Mouse (Mus musculus) neural tube, embryonic 15.5 days (tissue): ENCODE results near the gene Pdzrn4. TPM values are rescaled to one million over a fixed set of nuclear protein-coding genes. Genes with fewer than 3 reads are reported as not detected.

Experiments used
- ATAC-seq: fragments of 200-750 bp; cut with Nextera tagmentation; 2 replicates; pipeline ENCODE4 v1.8.0; 2017; ENCODE audit warnings: mild to moderate bottlenecking, moderate TSS enrichment, moderate library complexity; ENCODE audit not compliant: low FRiP score
- H3K27ac ChIP-seq: fragments of 300-500 bp; sonication (generic); replicated peaks from 2 replicates; pipeline ENCODE4 v1.5.1; 2015; ENCODE audit warnings: mild to moderate bottlenecking, inconsistent platforms
- H3K27me3 ChIP-seq: fragments of 300-500 bp; sonication (generic); replicated peaks from 2 replicates; pipeline ENCODE4 v1.6.1; 2015; ENCODE audit warnings: inconsistent platforms
- H3K36me3 ChIP-seq: fragments of 300-500 bp; sonication (generic); 2 replicates; pipeline ENCODE4 v1.6.1; 2015; ENCODE audit warnings: inconsistent platforms
- H3K4me1 ChIP-seq: fragments of 300-500 bp; sonication (generic); 2 replicates; pipeline ENCODE4 v1.6.1; 2015; ENCODE audit warnings: inconsistent platforms
- H3K4me2 ChIP-seq: fragments of 300-500 bp; sonication (generic); 2 replicates; pipeline ENCODE4 v1.6.1; 2015; ENCODE audit warnings: inconsistent platforms, mild to moderate bottlenecking, moderate library complexity
- H3K4me3 ChIP-seq: fragments of 300-500 bp; sonication (generic); replicated peaks from 2 replicates; pipeline ENCODE4 v1.5.1; 2015; ENCODE audit warnings: mild to moderate bottlenecking, inconsistent platforms
- H3K9ac ChIP-seq: fragments of 300-500 bp; sonication (generic); replicated peaks from 2 replicates; pipeline ENCODE4 v1.6.1; 2015; ENCODE audit warnings: mild to moderate bottlenecking, inconsistent platforms
- H3K9me3 ChIP-seq: fragments of 300-500 bp; sonication (generic); replicated peaks from 2 replicates; pipeline ENCODE4 v1.6.1; 2016; ENCODE audit warnings: inconsistent platforms
- WGBS: fragments of 180-500 bp; shearing (Covaris S2); methylation state at CpG from one replicate; pipeline ENCODE4 v1.1.7; 2015; ENCODE audit warnings: mixed read lengths; 5-methylcytosine and 5-hydroxymethylcytosine counted together
- polyA plus RNA-seq: library from polyadenylated mRNA; unstranded; fragments of >200 nt; fragmentation: Nextera tagmentation; extraction: Ambion mirVana; gene quantifications from 2 replicates; pipeline ENCODE4 v1.2.1, GENCODE M21; 2015

Pdzrn4 gene
- polyA plus RNA-seq, 1 experiment from 2014 or later, result 23.8 TPM

DNA sequence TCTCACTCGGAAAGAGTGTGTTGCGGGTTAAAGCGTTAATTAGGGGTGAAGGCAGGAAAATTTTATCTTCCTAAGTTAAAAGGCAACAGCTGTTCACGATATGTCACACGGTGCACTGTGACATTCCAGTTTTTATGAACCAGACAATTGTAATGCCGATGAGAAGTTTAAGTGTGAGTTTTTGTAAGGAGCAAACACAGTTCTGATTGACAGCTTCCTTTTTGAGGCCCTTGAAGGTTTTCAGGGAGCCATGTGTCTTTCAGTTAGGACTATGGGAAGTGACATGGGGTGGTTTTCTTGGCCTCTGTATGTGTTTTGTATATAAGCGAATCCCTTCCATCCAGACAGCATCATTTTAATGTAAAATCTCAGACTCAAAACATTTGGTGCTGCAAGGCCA lies 20.0 kb downstream of the Pdzrn4 start:
- Histone ChIP-seq H3K4me2 (no peak overlapping the region), H3K9ac (no peak overlapping the region), H3K4me1 (no peaks in the 10 kb centered on the region), H3K4me3 (no peak overlapping the region), H3K27ac (no peak overlapping the region), H3K36me3 (no peaks in the 10 kb centered on the region), H3K27me3 (no peaks in the 10 kb centered on the region), H3K9me3 (no peaks in the 10 kb centered on the region)
- no peak for ATAC-seq
- 59% methylated on average over 7 of the region's 7 CpGs for WGBS

- WGBS, result 49% methylated on average over 3 of the region's 3 CpGs
- no peaks in the 10 kb centered on the region for H3K36me3 ChIP-seq
- H3K27ac ChIP-seq, result no peak overlapping the region
- no peaks in the 10 kb centered on the region for H3K9me3 ChIP-seq
- no peaks in the 10 kb centered on the region for H3K27me3 ChIP-seq
- no peaks in the 10 kb centered on the region for H3K4me1 ChIP-seq
- H3K4me3 ChIP-seq, result no peak overlapping the region
- no peak overlapping the region for H3K9ac ChIP-seq
- H3K4me2 ChIP-seq, result no peak overlapping the region
- no peak for ATAC-seq
Observed at GRCm38 (mm10) chr15:92417120-92417519, 20.4 kb downstream of the Pdzrn4 start.

- Histone ChIP-seq H3K27ac (no peak overlapping the region), H3K36me3 (no peaks in the 10 kb centered on the region), H3K4me3 (no peak overlapping the region), H3K27me3 (no peaks in the 10 kb centered on the region), H3K9ac (no peak overlapping the region), H3K4me2 (no peak overlapping the region), H3K9me3 (no peaks in the 10 kb centered on the region), H3K4me1 (0 out of 2 replicates have a peak, but pooled peaks cover 6% of the 10 kb centered on the region)
- ATAC-seq, result no peak
- 10% methylated on average over 6 of the region's 6 CpGs for WGBS
Observed at GRCm38 (mm10) chr15:92434605-92435004, 37.9 kb downstream of the Pdzrn4 start.

DNA sequence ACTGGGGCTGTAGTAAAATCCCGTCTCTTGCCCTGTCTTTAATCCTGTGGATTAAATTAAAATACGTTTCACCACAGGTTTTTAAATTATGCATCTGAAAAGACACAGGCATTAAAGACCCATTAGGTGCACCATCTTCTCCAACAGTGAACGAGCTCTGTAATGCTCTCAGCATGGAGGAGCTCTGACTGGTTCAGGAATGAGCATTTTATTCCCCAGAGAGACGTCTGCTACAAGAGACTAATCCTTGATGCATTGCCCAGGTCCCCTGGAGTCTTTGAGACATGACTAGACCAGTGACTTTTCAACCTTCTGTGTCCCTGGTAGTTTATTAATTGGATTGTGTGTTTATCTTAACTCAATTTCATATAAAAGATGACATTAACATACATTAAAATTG lies 38.6 kb downstream of the Pdzrn4 start:
- H3K27ac ChIP-seq, result no peak overlapping the region
- no peak overlapping the region for H3K4me2 ChIP-seq
- no peak for ATAC-seq
- H3K27me3 ChIP-seq, result no peaks in the 10 kb centered on the region
- H3K9me3 ChIP-seq, result no peaks in the 10 kb centered on the region
- H3K4me1 ChIP-seq, result 0 out of 2 replicates have a peak, but pooled peaks cover 6% of the 10 kb centered on the region
- WGBS, result 24% methylated on average over 4 of the region's 4 CpGs
- no peak overlapping the region for H3K4me3 ChIP-seq
- H3K36me3 ChIP-seq, result no peaks in the 10 kb centered on the region
- H3K9ac ChIP-seq, result no peak overlapping the region

- Histone ChIP-seq H3K27me3 (no peaks in the 10 kb centered on the region), H3K4me3 (peak overlapping the region; percentile 11; the same call in 1 of the 2 replicates), H3K36me3 (no peaks in the 10 kb centered on the region), H3K9me3 (no peaks in the 10 kb centered on the region), H3K4me2 (peak overlapping the region; percentile 45), H3K9ac (no peak overlapping the region), H3K27ac (no peak overlapping the region), H3K4me1 (no peaks in the 10 kb centered on the region)
- no peak for ATAC-seq
- WGBS, result 42% methylated on average over 19 of the region's 19 CpGs
Observed at GRCm38 (mm10) chr15:92441630-92442180, 45.0 kb downstream of the Pdzrn4 start.

DNA sequence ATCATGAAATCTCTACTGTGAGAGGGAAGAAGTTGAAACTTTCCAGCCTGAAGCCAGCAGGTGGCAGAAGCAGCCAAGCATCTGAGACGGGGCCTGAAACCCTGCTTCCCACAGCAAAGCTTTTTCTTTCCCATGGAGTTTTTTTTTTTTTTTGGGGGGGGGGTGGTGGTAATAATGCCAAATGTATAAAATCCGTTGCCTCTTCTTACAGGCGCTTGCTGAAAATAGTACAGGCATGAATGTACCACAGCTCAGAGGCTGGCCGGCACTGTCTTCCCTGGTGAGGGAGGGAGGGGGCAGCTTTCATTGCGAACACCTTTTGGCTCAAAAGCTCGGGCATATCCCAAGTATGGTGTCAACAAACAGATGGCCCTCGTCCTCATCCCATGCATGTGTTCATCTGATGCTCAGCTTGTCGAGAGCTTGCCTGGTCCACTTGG lies 51.0 kb downstream of the Pdzrn4 start:
- H3K27ac ChIP-seq, result no peak overlapping the region

DNA sequence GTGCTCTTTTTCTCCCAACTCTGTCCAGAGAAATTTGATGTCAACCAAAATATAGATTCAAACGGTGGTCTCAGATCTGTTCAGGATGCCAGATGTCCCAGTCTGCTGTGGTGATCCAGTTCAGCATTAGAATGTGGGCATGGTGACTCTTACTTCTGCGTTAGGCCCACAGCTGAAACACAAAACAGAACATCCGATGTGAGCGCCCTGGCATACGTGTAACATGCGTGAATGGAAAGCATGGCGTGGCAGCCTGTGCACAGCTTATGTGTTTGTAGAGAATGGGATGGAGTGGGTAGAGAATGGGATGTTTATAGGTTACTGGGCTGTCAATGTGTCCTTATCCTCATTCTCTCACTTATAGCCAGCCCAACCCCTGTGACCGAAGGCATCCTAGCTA lies 52.4 kb downstream of the Pdzrn4 start:
- Histone ChIP-seq H3K4me3 (no peak overlapping the region), H3K36me3 (no peaks in the 10 kb centered on the region), H3K9ac (no peak overlapping the region), H3K4me2 (no peak overlapping the region), H3K9me3 (no peaks in the 10 kb centered on the region), H3K4me1 (peaks cover 16% of the 10 kb centered on the region), H3K27ac (no peak overlapping the region), H3K27me3 (no peaks in the 10 kb centered on the region)
- ATAC-seq, result no peak
- WGBS, result 95% methylated on average over 8 of the region's 8 CpGs

More for the DNA sequence above, 51.0 kb downstream of the Pdzrn4 start:
- Histone ChIP-seq H3K4me3 (no peak overlapping the region), H3K9ac (no peak overlapping the region), H3K36me3 (no peaks in the 10 kb centered on the region), H3K27me3 (no peaks in the 10 kb centered on the region), H3K9me3 (no peaks in the 10 kb centered on the region), H3K4me1 (peaks cover 14% of the 10 kb centered on the region), H3K4me2 (no peak overlapping the region)
- whole genome bisulfite sequencing, result 41% methylated on average over 8 of the region's 8 CpGs
- ATAC-seq, result no peak

DNA sequence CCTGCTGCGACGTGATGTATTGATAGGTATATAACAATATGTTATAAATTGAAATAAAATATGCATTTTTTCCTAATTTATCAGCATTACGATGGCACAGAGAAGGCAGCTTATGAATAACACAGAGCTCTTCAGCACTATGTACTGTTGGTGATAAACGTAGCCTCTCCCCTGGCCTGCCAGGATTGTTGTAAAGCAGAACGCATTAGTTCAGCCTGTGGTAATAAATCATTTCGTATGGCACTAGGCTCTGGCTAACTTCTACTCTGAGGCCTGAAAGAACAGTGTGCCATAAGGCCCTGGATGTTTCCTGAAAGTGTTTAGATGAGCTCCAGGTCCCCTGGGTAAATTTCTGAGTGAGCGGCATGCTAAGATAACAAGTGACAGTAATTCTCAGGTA lies 55.9 kb downstream of the Pdzrn4 start:
- H3K4me3 ChIP-seq, result no peak overlapping the region
- H3K9ac ChIP-seq, result no peak overlapping the region
- H3K36me3 ChIP-seq, result no peaks in the 10 kb centered on the region
- peaks cover 16% of the 10 kb centered on the region for H3K4me1 ChIP-seq
- WGBS, result 31% methylated on average over 7 of the region's 7 CpGs
- no peaks in the 10 kb centered on the region for H3K27me3 ChIP-seq
- H3K27ac ChIP-seq, result no peak overlapping the region
- ATAC-seq, result no peak
- no peaks in the 10 kb centered on the region for H3K9me3 ChIP-seq
- no peak overlapping the region for H3K4me2 ChIP-seq

- H3K4me1 ChIP-seq, result no peaks in the 10 kb centered on the region
- 76% methylated on average over 6 of the region's 6 CpGs for WGBS
- H3K27ac ChIP-seq, result no peak overlapping the region
Observed at GRCm38 (mm10) chr15:92482198-92482597, 85.5 kb downstream of the Pdzrn4 start.

GRCm38 (mm10) chr15:92491376-92491775 lies 94.7 kb downstream of the Pdzrn4 start:
- no peak for ATAC-seq
- Histone ChIP-seq H3K9me3 (no peaks in the 10 kb centered on the region), H3K4me2 (no peak overlapping the region), H3K4me1 (no peaks in the 10 kb centered on the region), H3K36me3 (no peaks in the 10 kb centered on the region), H3K4me3 (no peak overlapping the region), H3K9ac (no peak overlapping the region), H3K27me3 (no peaks in the 10 kb centered on the region), H3K27ac (no peak overlapping the region)
- 85% methylated on average over 3 of the region's 3 CpGs for WGBS

More at GRCm38 (mm10) chr15:92482198-92482597, 85.5 kb downstream of the Pdzrn4 start:
- no peak overlapping the region for H3K4me2 ChIP-seq
- no peaks in the 10 kb centered on the region for H3K27me3 ChIP-seq
- no peak overlapping the region for H3K9ac ChIP-seq
- H3K36me3 ChIP-seq, result no peaks in the 10 kb centered on the region
- H3K4me3 ChIP-seq, result no peak overlapping the region
- no peak for ATAC-seq
- no peaks in the 10 kb centered on the region for H3K9me3 ChIP-seq

DNA sequence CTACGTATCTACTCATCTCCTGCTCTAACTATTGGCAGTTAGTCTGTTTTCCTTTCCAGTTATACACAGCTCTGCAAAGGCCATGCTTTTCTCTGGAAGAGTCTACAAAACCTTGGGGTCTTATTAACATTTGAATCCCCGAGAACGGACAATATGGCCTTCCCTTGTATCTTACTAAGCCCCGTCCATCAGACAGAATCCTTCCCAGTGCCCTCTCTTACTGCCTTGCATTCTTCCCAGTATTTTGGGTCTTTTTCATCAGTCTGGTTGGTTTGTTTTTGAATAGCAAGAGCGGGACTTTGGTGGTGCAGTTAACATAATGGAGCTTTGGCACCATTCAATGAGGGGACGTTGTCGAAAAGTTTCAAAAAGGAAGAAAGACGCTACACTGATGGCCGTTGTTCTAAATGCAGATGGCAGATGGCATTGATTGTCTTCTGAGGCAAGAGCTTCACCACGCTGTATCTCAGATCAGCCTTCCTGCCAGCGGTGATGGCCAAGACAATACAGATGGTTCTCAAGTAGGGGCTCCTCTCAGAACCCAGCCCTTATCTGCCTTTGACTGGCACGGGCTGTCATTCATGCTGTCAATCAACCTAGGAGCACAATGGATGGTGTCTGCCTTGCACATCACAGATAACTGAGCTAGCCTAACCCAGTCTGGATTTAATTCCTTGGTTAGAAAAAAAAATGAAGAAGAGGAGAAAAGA lies 98.9 kb downstream of the Pdzrn4 start:
- Histone ChIP-seq H3K9ac (no peak overlapping the region), H3K4me2 (no peak overlapping the region), H3K4me1 (peaks cover 3% of the 10 kb centered on the region; the same call in 1 of the 2 replicates), H3K9me3 (no peaks in the 10 kb centered on the region), H3K27ac (no peak overlapping the region), H3K27me3 (no peaks in the 10 kb centered on the region), H3K4me3 (no peak overlapping the region), H3K36me3 (no peaks in the 10 kb centered on the region)
- 83% methylated on average over 12 of the region's 12 CpGs for WGBS
- no peak for ATAC-seq

DNA sequence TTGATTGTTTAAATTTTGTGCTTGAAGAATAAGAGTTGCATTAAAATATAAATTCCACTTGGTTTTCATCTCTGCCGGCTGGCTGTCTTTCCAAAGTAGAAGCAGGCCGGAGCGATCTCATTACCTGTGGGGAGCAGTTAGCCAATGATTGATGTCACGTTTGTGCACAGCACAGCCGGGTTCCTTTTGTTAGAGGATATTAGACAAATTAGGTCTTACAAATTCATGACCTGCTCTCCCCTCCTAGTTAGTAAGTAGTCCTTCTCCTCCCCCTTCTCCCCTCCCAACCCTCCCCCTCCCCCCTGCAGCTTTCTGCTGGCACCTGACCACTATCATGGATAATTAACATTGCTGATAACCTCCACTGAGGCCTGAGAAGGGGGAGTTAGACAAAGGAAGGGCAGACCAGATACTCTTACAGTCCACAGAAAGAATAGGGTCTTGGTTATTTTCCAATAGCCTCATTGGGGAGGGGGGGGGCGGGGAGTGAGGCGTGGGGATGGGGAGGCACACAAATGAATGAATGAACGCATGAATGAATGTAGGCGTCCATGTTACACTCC lies 103.7 kb downstream of the Pdzrn4 start:
- Histone ChIP-seq H3K9ac (no peak overlapping the region), H3K27ac (no peak overlapping the region), H3K36me3 (no peaks in the 10 kb centered on the region), H3K9me3 (no peaks in the 10 kb centered on the region), H3K4me2 (no peak overlapping the region), H3K4me1 (peaks cover 3% of the 10 kb centered on the region; the same call in 1 of the 2 replicates), H3K4me3 (no peak overlapping the region), H3K27me3 (no peaks in the 10 kb centered on the region)
- no peak for ATAC-seq
- WGBS, result 33% methylated on average over 9 of the region's 9 CpGs
